Mouse (Mus musculus) lung, adult 10 weeks (tissue): Measurements from ENCODE around the gene Olfr373. TPM values are rescaled to one million over a fixed set of nuclear protein-coding genes. Genes with fewer than 3 reads are reported as not detected.

ENCODE experiments used
- polyA plus RNA-seq: library from polyadenylated mRNA; stranded (reverse); fragments of 350-450 nt; fragmentation: Illumina TruSeq; extraction: RNeasy Lipid Tissue Mini Kit (QIAGEN cat#74804); gene quantifications from one replicate; pipeline ENCODE4 v1.2.3, GENCODE M21; 2014; ENCODE audit warnings: low read depth, low replicate concordance; ENCODE audit not compliant: insufficient read depth

Olfr373 gene
- polyA plus RNA-seq = not detected

GRCm38 (mm10) chr8:72082877-72083276 lies at the start of gene Olfr373:
Gene Olfr373 (plus strand): TSS chr8:72083177.

GRCm38 (mm10) chr8:72040918-72041317 lies 42.1 kb upstream of the Olfr373 start, which contains the start of gene Olfr372:
Gene Olfr372 (plus strand): TSS chr8:72041218.

GRCm38 (mm10) chr8:72106740-72107139 lies 23.8 kb downstream of the Olfr373 start, which contains the start of gene Olfr374:
Gene Olfr374 (plus strand): TSS chr8:72107040.

GRCm38 (mm10) chr8:72134756-72135445 lies 51.9 kb downstream of the Olfr373 start, which contains the start of gene Tpm4:
Gene Tpm4 (plus strand): TSS chr8:72134975.

Other genes with a start within 250 kb of the Olfr373 start
- 2.6 TPM for gene Zfp709, start 201.2 kb upstream of the Olfr373 start, polyA plus RNA-seq
- gene Zfp882, start 174.6 kb upstream of the Olfr373 start, polyA plus RNA-seq = 1.8 TPM
- 12.6 TPM for gene Zfp617, start 174.5 kb upstream of the Olfr373 start, polyA plus RNA-seq
- gene Zfp961, start 132.1 kb upstream of the Olfr373 start, polyA plus RNA-seq = 8.9 TPM
- 12.6 TPM for gene Cyp4f18, start 73.6 kb upstream of the Olfr373 start, polyA plus RNA-seq
- not detected for gene Olfr372, start 42.0 kb upstream of the Olfr373 start, polyA plus RNA-seq
- gene Olfr374, start 23.9 kb downstream of the Olfr373 start, polyA plus RNA-seq = not detected
- gene Tpm4, start 51.8 kb downstream of the Olfr373 start, polyA plus RNA-seq = 317 TPM
- gene Rab8a, start 78.0 kb downstream of the Olfr373 start, polyA plus RNA-seq = 39.2 TPM
- gene Hsh2d, start 106.5 kb downstream of the Olfr373 start, polyA plus RNA-seq = 1.3 TPM
- gene Cib3, start 129.7 kb downstream of the Olfr373 start, polyA plus RNA-seq = 0.62 TPM
- gene Gm11034, start 130.5 kb downstream of the Olfr373 start, polyA plus RNA-seq = not detected
- gene Fam32a, start 136.6 kb downstream of the Olfr373 start, polyA plus RNA-seq = 64.0 TPM
- gene Ap1m1, start 156.8 kb downstream of the Olfr373 start, polyA plus RNA-seq = 29.5 TPM
- 2.8 TPM for gene Gm10282, start 222.1 kb downstream of the Olfr373 start, polyA plus RNA-seq
- gene Klf2, start 235.9 kb downstream of the Olfr373 start, polyA plus RNA-seq = 209 TPM